34 mouse cellular contexts compared by ENCODE assay signal in genomic region chr10:47509190-47509589, GRCm38 (mm10).
"Had no signal": no experiment of that assay in that cellular context is flagged by ENCODE, and none has a peak within 500 bp of the region (broad histone marks: within the 10 kb centered on the region; RNA-seq: fewer than 3 reads in every experiment).

No protein-coding gene starts in this region.

- H3K27me3 ChIP-seq: heart, embryonic 12.5 days; heart, embryonic 13.5 days; heart, embryonic 15.5 days; hindbrain, embryonic 12.5 days; hindbrain, embryonic 13.5 days; hindbrain, embryonic 15.5 days; intestine, embryonic 15.5 days; kidney, embryonic 15.5 days had no signal

- H3K4me2 ChIP-seq: heart, embryonic 12.5 days; heart, embryonic 13.5 days; heart, embryonic 15.5 days; hindbrain, embryonic 12.5 days; hindbrain, embryonic 13.5 days; hindbrain, embryonic 14.5 days; hindbrain, embryonic 15.5 days; intestine, embryonic 15.5 days; kidney, embryonic 15.5 days had no signal

- DNase-seq: heart, postnatal 10 days; heart, postnatal 14 days; heart, postnatal 36 days; heart, postnatal 4 days; kidney, adult 11 months; kidney, adult 18-20 months; kidney, adult 2 months; kidney, adult 8-10 months; kidney, adult 9 months; kidney, postnatal 10 days; kidney, postnatal 14 days; kidney, postnatal 25 days; kidney, postnatal 36 days; kidney, postnatal 4 days; layer of hippocampus, adult 9-11 months; layer of hippocampus, postnatal 36 days had no signal

- H3K36me3 ChIP-seq: heart, embryonic 12.5 days; heart, embryonic 13.5 days; heart, embryonic 15.5 days; hindbrain, embryonic 10.5 days; hindbrain, embryonic 12.5 days; hindbrain, embryonic 13.5 days; hindbrain, embryonic 15.5 days; intestine, embryonic 15.5 days; kidney, embryonic 15.5 days had no signal

- H3K9me3 ChIP-seq: heart, embryonic 12.5 days; heart, embryonic 13.5 days; heart, embryonic 15.5 days; hindbrain, embryonic 10.5 days; hindbrain, embryonic 12.5 days; hindbrain, embryonic 13.5 days; hindbrain, embryonic 15.5 days; intestine, embryonic 15.5 days; kidney, embryonic 15.5 days had no signal

- H3K9ac ChIP-seq: heart, embryonic 12.5 days; heart, embryonic 13.5 days; heart, embryonic 15.5 days; hindbrain, embryonic 12.5 days; hindbrain, embryonic 13.5 days; hindbrain, embryonic 14.5 days; hindbrain, embryonic 15.5 days; intestine, embryonic 15.5 days; kidney, embryonic 15.5 days had no signal

- ATAC-seq: hindbrain, embryonic 16.5 days; hindbrain, postnatal 0 days; inflammation-experienced regulatory T-cells, adult 6 months; intestine, embryonic 15.5 days; intestine, embryonic 16.5 days; intestine, postnatal 0 days had no signal

- H3K4me3 ChIP-seq: heart, embryonic 12.5 days; heart, embryonic 13.5 days; heart, embryonic 15.5 days; hindbrain, embryonic 10.5 days; hindbrain, embryonic 12.5 days; hindbrain, embryonic 13.5 days; hindbrain, embryonic 15.5 days; intestine, embryonic 15.5 days; kidney, embryonic 15.5 days; layer of hippocampus, adult 2 months; left cerebral cortex, adult 2 months had no signal

- H3K4me1 ChIP-seq: heart, embryonic 12.5 days; heart, embryonic 13.5 days; heart, embryonic 15.5 days; hindbrain, embryonic 10.5 days; hindbrain, embryonic 12.5 days; hindbrain, embryonic 13.5 days; hindbrain, embryonic 15.5 days; intestine, embryonic 15.5 days; kidney, embryonic 15.5 days had no signal

- H3K27ac ChIP-seq: heart, embryonic 13.5 days; heart, embryonic 15.5 days; hindbrain, embryonic 10.5 days; hindbrain, embryonic 12.5 days; hindbrain, embryonic 13.5 days; hindbrain, embryonic 14.5 days; hindbrain, embryonic 15.5 days; hindbrain, postnatal 0 days; intestine, embryonic 15.5 days; kidney, embryonic 15.5 days; kidney, postnatal 0 days; layer of hippocampus, adult 2 months; left cerebral cortex, adult 2 months had no signal
